Mouse (Mus musculus) forebrain, embryonic 13.5 days (tissue): ENCODE measurements around the gene Prkce. TPM values are rescaled to one million over a fixed set of nuclear protein-coding genes. Genes with fewer than 3 reads are reported as not detected.
A peak's percentile ranks its signal among the peaks of the same experiment; 100 is the strongest.

Experiments
- ATAC-seq: fragments of 200-750 bp; cut with Nextera tagmentation; 2 replicates; pipeline ENCODE4 v1.8.0; 2017
- H3K27ac ChIP-seq: fragments of 300-500 bp; sonication (generic); 2 replicates; pipeline ENCODE4 v1.5.1; 2015; ENCODE audit warnings: inconsistent platforms, mild to moderate bottlenecking, moderate library complexity
- H3K27me3 ChIP-seq: fragments of 300-500 bp; sonication (generic); 2 replicates; pipeline ENCODE4 v1.6.1; 2015; ENCODE audit warnings: mild to moderate bottlenecking, inconsistent platforms
- H3K36me3 ChIP-seq: fragments of 300-500 bp; sonication (generic); 2 replicates; pipeline ENCODE4 v1.6.1; 2015; ENCODE audit warnings: mild to moderate bottlenecking, inconsistent platforms; ENCODE audit not compliant: poor library complexity, severe bottlenecking
- H3K4me1 ChIP-seq: fragments of 300-500 bp; sonication (generic); 2 replicates; pipeline ENCODE4 v1.6.1; 2015; ENCODE audit warnings: inconsistent platforms
- H3K4me2 ChIP-seq: fragments of 300-500 bp; sonication (generic); 2 replicates; pipeline ENCODE4 v1.6.1; 2015; ENCODE audit warnings: inconsistent platforms, mild to moderate bottlenecking, moderate library complexity
- H3K4me3 ChIP-seq: fragments of 300-500 bp; sonication (generic); 2 replicates; pipeline ENCODE4 v1.5.1; 2015; ENCODE audit warnings: mild to moderate bottlenecking, inconsistent platforms
- H3K9ac ChIP-seq: fragments of 300-500 bp; sonication (generic); 2 replicates; pipeline ENCODE4 v1.6.1; 2015; ENCODE audit warnings: mild to moderate bottlenecking, inconsistent platforms
- H3K9me3 ChIP-seq: fragments of 300-500 bp; sonication (generic); replicated peaks from 2 replicates; pipeline ENCODE4 v1.6.1; 2016; ENCODE audit warnings: inconsistent platforms
- WGBS: fragments of 180-500 bp; shearing (Covaris S2); methylation state at CpG from one replicate; pipeline ENCODE4 v1.1.7; 2015; 5-methylcytosine and 5-hydroxymethylcytosine counted together
- polyA plus RNA-seq: library from polyadenylated mRNA; unstranded; fragments of >200 nt; fragmentation: Nextera tagmentation; extraction: Ambion mirVana; gene quantifications from 2 replicates; pipeline ENCODE4 v1.2.1, GENCODE M21; 2015

Gene Prkce
- polyA plus RNA-seq, 1 experiment from 2014 or later: 10.9 TPM

DNA sequence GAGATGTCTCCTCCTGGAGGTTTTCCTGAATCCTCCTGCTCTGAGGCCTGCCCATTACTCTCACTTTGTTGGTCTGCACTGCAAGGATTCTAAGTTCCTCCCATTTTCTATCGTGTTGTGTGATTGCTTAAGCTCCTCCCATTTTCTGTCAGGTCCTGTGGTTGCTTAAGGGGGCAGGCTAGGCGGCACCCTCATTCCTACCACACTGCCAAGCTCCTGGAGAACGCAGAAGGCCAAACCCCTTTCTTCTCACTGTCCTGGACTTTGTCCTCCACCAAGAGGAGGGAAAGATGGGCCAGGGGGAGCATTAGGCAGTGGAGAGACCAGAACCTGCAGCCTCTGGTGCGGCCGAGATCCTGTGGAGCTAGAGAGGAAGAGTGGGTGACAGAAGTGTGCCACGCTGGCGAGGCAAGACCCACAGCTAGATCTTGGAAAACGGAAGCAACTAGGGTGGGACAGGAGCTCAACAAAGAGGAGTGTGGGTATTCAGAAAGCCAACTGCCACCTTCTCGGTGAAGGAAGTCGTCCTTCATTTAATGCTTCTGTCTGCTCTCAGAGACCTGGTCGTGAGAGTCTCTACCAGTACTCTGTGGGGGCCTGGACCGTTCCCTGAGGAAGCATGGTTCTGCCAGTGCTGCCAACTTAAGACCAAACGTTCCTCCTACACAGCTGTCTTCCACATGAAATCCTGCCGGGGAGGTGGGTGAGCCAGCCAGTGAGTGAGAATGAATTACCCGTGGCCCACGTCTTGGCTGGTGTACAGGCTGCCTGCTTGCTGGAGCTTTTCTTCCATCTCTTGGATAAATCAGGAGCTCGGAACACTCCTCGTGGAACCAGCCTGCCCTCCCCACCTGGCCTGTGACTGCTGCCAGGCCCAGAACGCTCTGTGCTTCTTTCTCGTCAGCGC lies 82.2 kb downstream of the Prkce start:
- Histone ChIP-seq H3K9ac (no peak overlapping the region), H3K4me2 (no peak overlapping the region), H3K9me3 (no peaks in the 10 kb centered on the region; the same call in 1 of the 2 replicates), H3K27ac (peak overlapping the region; percentile 40), H3K36me3 (no peaks in the 10 kb centered on the region), H3K4me1 (peaks cover 23% of the 10 kb centered on the region), H3K4me3 (no peak overlapping the region), H3K27me3 (no peaks in the 10 kb centered on the region)
- no peak for ATAC-seq
- WGBS: 86% methylated on average over 21 of the region's 21 CpGs

DNA sequence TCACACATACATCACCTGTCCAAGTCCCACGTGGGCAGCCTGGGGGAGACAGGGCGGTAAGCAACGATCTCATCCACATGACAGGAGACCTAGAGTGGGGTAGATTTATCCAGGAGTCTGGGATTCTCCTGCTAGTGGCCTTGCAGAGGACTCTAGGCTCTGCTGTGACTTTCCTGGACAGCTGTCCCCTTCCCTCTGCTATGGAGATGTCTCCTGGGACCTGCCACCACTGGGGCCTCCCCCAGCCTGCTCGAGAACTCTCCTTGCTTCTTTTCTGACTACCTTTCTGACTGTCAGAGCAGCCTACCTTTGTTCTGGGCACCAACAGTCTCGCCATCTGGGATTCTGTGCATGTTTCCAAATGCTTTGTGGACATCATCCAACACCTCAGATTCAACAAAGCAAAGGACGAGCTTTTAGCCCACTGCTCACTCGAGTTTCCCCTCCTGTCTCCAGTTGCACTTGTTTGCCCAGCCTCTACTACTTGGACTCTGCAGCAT lies 82.9 kb downstream of the Prkce start:
- H3K9me3 ChIP-seq: no peaks in the 10 kb centered on the region; the same call in 1 of the 2 replicates
- no peak overlapping the region for H3K4me3 ChIP-seq
- 82% methylated on average over 7 of the region's 7 CpGs for WGBS
- no peaks in the 10 kb centered on the region for H3K36me3 ChIP-seq
- H3K9ac ChIP-seq: no peak overlapping the region
- H3K4me1 ChIP-seq: peaks cover 23% of the 10 kb centered on the region
- H3K27me3 ChIP-seq: no peaks in the 10 kb centered on the region
- H3K27ac ChIP-seq: peak overlapping the region; percentile 40
- 0 out of 2 replicates have a peak, but pooled peaks have one; percentile 11 for ATAC-seq
- no peak overlapping the region for H3K4me2 ChIP-seq

DNA sequence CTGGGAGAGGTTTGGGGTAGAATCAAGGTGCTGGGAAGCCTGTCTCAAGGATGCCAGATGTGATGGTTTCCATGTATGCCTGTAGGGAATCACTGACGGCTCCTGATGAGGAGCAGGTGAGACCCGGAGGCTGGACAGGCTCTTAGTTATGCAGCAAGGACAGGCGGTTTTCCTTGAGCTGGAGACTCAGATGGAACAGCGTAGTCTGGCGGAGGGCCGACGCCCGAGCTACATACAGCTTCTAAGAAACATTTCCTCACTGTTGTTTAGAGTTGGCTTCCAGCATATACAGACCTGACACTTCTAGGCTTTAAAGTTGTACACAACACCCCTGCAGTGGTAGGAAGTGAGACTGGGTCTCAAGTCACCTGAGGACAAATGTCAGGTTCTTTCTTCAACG lies 86.3 kb downstream of the Prkce start:
- no peaks in the 10 kb centered on the region for H3K36me3 ChIP-seq
- H3K4me2 ChIP-seq: no peak overlapping the region
- no peaks in the 10 kb centered on the region for H3K27me3 ChIP-seq
- no peak overlapping the region for H3K9ac ChIP-seq
- WGBS: 91% methylated on average over 9 of the region's 9 CpGs
- H3K4me1 ChIP-seq: peaks cover 13% of the 10 kb centered on the region
- no peak for ATAC-seq
- no peak overlapping the region for H3K4me3 ChIP-seq
- H3K9me3 ChIP-seq: no peaks in the 10 kb centered on the region; the same call in 1 of the 2 replicates
- no peak overlapping the region; the same call in 1 of the 2 replicates for H3K27ac ChIP-seq

DNA sequence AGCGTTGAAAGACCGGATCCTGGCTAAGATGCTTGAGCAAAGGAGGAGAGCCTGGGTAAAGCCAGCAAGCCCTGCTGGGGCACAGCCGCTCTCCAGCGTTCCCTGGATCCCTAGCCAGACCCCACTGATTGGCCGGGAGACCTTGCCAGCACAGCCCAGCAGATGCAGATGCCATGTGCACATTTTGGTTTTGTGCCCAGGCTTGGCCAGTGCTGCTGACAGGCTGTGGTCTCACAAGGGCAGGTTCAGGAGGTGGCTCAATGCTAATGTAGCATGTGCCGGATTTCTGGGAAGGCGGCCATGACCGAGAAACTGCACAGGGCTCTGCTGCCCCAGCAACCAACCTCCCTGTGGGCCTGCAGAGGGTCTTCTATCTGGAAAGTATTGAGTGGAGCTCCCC lies 86.7 kb downstream of the Prkce start:
- H3K36me3 ChIP-seq: no peaks in the 10 kb centered on the region
- peak; percentile 87 for ATAC-seq
- no peak overlapping the region for H3K9ac ChIP-seq
- H3K4me2 ChIP-seq: no peak overlapping the region
- H3K27me3 ChIP-seq: no peaks in the 10 kb centered on the region
- peaks cover 13% of the 10 kb centered on the region for H3K4me1 ChIP-seq
- no peaks in the 10 kb centered on the region; the same call in 1 of the 2 replicates for H3K9me3 ChIP-seq
- WGBS: 85% methylated on average over 8 of the region's 8 CpGs
- H3K4me3 ChIP-seq: no peak overlapping the region
- H3K27ac ChIP-seq: no peak overlapping the region

DNA sequence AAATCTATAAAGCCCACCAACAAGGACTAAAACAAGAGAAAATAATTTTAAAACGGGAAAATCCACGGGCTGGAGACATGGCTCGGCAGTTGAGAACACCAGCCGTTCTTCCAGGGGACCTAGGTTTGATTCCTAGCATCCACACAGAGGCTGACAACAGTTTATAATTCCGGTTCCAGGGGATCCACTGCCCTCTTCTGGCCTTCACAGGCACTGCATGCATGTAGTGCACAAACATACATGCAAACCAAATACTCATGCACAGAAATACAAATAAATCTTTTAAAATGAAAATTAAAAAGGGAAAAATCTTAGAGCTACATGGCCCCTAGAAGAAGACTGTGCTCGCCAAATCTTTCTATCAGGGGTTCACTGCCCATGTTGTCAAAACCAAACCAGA lies 87.4 kb downstream of the Prkce start:
- Histone ChIP-seq H3K9me3 (no peaks in the 10 kb centered on the region; the same call in 1 of the 2 replicates), H3K4me3 (no peak overlapping the region), H3K36me3 (no peaks in the 10 kb centered on the region), H3K4me2 (no peak overlapping the region), H3K4me1 (peaks cover 13% of the 10 kb centered on the region), H3K9ac (no peak overlapping the region), H3K27ac (no peak overlapping the region; the same call in 1 of the 2 replicates), H3K27me3 (no peaks in the 10 kb centered on the region)
- ATAC-seq: no peak
- WGBS: 94% methylated on average over 6 of the region's 6 CpGs

DNA sequence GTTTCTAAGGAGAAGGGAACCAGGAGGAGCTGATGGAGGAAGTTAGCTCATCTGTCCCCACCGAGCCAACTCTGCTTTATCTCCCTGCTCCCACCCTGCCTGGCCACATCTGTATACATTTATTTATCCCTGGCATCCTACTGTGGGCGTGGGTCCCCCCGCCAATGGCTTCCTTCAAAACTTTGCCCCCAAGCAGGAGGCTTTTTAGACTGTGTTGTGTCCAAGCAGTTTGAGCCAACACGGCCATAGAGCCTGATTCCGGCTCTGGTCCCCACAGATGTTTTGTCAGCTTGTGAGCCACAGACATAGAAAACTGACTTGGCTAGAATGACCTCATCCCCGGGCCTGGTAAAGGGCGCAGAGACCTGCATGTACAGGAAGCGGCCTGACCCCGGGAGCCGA lies 89.1 kb downstream of the Prkce start:
- no peak overlapping the region for H3K9ac ChIP-seq
- ATAC-seq: no peak
- no peak overlapping the region for H3K27ac ChIP-seq
- H3K4me3 ChIP-seq: no peak overlapping the region
- no peaks in the 10 kb centered on the region; the same call in 1 of the 2 replicates for H3K9me3 ChIP-seq
- 86% methylated on average over 10 of the region's 10 CpGs for WGBS
- H3K4me1 ChIP-seq: peaks cover 18% of the 10 kb centered on the region
- H3K36me3 ChIP-seq: no peaks in the 10 kb centered on the region
- no peak overlapping the region for H3K4me2 ChIP-seq
- H3K27me3 ChIP-seq: no peaks in the 10 kb centered on the region

DNA sequence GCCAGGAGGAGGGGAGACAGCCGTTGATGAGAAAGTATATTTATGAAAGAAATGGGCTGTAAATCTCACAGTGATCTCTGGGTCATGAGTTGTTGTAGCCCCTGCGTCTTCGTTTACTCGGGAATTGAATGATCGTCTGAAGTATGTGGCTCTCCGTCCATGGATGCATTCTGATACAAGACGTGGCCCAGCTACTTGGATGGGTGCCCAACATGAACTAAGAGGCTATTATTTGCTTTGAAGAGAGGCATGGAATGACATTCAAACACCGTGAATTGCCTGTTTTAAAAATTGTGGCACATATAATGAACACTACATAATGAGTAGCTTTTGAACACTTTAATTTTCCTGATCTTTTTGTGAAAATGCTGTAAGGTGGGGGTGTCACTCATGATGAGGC lies 93.5 kb downstream of the Prkce start:
- Histone ChIP-seq H3K27ac (0 out of 2 replicates have a peak overlapping the region, but pooled peaks have one; percentile 2), H3K9me3 (no peaks in the 10 kb centered on the region), H3K4me3 (no peak overlapping the region), H3K4me1 (peaks cover 22% of the 10 kb centered on the region), H3K27me3 (no peaks in the 10 kb centered on the region), H3K36me3 (no peaks in the 10 kb centered on the region), H3K9ac (no peak overlapping the region), H3K4me2 (no peak overlapping the region)
- whole genome bisulfite sequencing: 26% methylated on average over 8 of the region's 8 CpGs
- ATAC-seq: 0 out of 2 replicates have a peak, but pooled peaks have one; percentile 9

DNA sequence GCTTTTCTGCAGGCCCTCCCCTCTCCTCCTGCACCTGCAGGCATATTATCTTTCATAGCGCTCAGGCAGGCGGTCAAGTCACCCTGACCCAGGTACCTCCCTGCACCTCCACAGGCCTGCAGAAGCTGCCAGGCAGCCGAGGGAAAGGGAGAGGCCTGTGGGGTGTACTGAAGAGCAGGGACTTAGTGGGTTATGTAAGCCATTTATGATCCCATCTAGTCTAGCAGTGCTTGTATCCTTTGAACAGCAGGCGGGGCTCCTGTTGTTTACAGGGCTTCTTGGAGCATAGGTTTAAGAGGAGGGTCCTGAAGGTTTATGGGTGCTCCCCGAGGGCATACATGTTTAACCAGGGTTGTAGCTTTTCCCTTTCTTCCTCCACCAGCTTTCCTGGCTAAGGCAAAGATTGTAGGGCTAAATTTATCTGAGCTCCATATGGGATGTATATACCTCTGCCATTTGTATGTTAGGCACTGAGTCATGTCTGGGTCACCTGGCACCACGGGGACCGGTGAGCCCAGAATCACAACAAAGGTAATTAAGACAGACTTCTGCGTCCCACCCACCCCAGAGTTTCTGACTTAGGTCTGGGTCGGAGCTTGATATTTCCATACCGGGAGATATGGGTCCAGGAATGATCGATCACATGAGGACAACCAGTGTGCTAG lies 96.5 kb downstream of the Prkce start:
- 92% methylated on average over 11 of the region's 11 CpGs for WGBS

DNA sequence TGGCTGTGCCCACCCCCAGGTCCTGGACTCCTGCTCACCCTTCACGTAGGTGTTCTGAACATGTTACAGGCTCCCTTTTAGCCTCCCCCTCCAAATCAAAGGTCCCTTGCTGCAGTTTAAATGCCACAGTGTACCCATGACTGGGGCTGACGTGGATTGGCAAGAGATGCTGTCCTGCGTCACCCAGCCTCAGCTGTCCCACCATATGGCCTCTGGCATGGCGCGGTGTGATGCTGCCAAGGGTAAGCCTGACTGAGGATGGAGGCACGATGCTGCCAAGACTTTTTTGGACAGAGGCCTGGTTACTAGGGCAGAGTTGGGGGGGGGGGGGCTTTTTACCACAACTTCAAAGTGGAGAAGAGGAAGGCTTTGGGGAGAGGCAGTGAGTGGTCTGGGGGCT lies 98.5 kb downstream of the Prkce start:
- H3K4me1 ChIP-seq: peaks cover 27% of the 10 kb centered on the region
- no peak overlapping the region for H3K27ac ChIP-seq
- H3K9me3 ChIP-seq: no peaks in the 10 kb centered on the region
- H3K9ac ChIP-seq: no peak overlapping the region
- H3K4me2 ChIP-seq: no peak overlapping the region
- no peaks in the 10 kb centered on the region for H3K36me3 ChIP-seq
- no peaks in the 10 kb centered on the region for H3K27me3 ChIP-seq
- ATAC-seq: peak; percentile 94
- 60% methylated on average over 6 of the region's 6 CpGs for WGBS
- H3K4me3 ChIP-seq: no peak overlapping the region

More for the DNA sequence above, 96.5 kb downstream of the Prkce start:
- H3K4me1 ChIP-seq: peaks cover 31% of the 10 kb centered on the region
- ATAC-seq: no peak
- no peak overlapping the region for H3K27ac ChIP-seq
- no peak overlapping the region for H3K4me2 ChIP-seq
- H3K4me3 ChIP-seq: no peak overlapping the region
- H3K9me3 ChIP-seq: no peaks in the 10 kb centered on the region
- no peaks in the 10 kb centered on the region for H3K36me3 ChIP-seq
- H3K9ac ChIP-seq: no peak overlapping the region
- H3K27me3 ChIP-seq: no peaks in the 10 kb centered on the region

DNA sequence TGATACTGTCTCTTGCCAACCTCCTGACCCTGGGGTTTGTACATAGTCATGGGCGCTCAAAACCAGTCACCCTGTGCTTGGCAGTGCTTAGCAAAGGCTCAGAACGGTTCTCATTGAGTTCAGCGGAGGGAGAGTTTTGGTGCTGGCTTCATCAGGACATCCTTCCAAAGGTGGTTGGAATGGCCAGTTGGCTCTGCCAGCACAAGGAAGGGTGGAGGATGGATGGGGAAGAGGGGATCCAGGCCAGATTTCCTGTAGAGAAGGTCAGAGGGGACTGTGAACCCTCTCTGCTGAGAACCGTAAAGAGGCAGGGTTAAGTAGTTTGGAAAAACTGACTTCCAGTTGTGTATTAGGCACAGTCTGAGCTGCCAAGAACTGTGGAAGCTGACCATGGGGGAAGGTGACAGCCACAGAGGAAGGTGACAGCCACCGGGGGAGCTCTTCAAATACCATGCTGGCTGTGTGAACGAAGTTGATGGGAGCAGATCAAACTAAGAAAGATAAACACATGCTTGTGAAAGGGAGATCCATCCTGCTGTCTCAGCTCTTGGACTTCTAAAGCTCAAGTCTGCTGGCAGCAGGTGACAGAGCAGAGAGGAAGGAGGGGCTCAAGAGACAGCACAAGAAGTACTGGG lies 99.7 kb downstream of the Prkce start:
- H3K4me3 ChIP-seq: no peak overlapping the region
- no peaks in the 10 kb centered on the region for H3K27me3 ChIP-seq
- no peak for ATAC-seq
- no peaks in the 10 kb centered on the region for H3K36me3 ChIP-seq
- H3K9me3 ChIP-seq: no peaks in the 10 kb centered on the region
- H3K27ac ChIP-seq: no peak overlapping the region
- 81% methylated on average over 6 of the region's 6 CpGs for WGBS
- H3K4me1 ChIP-seq: peaks cover 23% of the 10 kb centered on the region
- no peak overlapping the region for H3K9ac ChIP-seq
- no peak overlapping the region for H3K4me2 ChIP-seq

DNA sequence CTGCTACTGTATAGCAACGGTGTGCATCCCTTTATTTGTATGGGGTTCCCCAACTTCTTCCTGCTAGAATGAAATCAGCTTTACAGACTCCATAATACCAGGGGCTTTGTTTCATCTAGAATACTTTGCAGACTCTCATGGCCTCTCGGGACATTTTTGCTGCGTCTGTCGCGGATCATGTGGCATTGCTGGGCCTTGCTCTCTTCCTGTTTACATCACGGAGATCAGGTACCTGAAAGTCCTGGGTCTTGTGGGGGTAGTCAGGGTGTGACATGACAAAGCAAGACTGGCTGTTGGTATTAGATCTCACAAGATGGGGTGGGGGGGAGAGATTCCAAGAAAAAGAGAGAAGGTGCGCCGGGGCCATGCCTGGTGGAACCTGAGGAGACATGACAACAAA lies 102.1 kb downstream of the Prkce start:
- H3K27me3 ChIP-seq: no peaks in the 10 kb centered on the region
- H3K9ac ChIP-seq: no peak overlapping the region
- H3K27ac ChIP-seq: no peak overlapping the region
- no peaks in the 10 kb centered on the region for H3K9me3 ChIP-seq
- H3K4me1 ChIP-seq: peaks cover 33% of the 10 kb centered on the region
- WGBS: 93% methylated on average over 8 of the region's 8 CpGs
- no peak overlapping the region for H3K4me3 ChIP-seq
- no peaks in the 10 kb centered on the region for H3K36me3 ChIP-seq
- ATAC-seq: no peak
- no peak overlapping the region for H3K4me2 ChIP-seq

DNA sequence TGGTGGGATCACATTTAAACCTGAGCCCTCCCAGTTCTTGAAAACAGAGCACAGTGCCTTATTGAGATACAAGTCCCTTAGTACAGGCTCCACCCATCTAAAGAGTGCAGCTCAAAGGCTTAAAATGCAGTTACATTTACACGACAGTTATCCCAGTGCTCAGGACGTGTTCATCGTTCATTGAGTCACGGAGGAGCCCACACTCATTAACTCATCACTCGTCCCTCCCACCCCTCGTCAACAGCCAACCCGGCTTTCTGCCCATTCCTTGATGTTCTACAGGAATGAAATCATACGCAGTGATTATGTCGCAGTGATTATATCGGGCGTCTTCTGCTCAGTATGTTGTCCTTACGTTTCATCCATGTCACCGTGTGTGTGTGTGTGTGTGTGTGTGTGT lies 102.9 kb downstream of the Prkce start:
- Histone ChIP-seq H3K4me2 (no peak overlapping the region), H3K27ac (no peak overlapping the region), H3K36me3 (no peaks in the 10 kb centered on the region), H3K9ac (no peak overlapping the region), H3K9me3 (no peaks in the 10 kb centered on the region), H3K4me1 (peaks cover 33% of the 10 kb centered on the region), H3K4me3 (no peak overlapping the region), H3K27me3 (no peaks in the 10 kb centered on the region)
- WGBS: 80% methylated on average over 13 of the region's 13 CpGs
- ATAC-seq: no peak
